Mouse (Mus musculus): ENCODE results near the gene Syvn1. TPM values are rescaled to one million over a fixed set of nuclear protein-coding genes. Genes with fewer than 3 reads are reported as not detected.
A peak's percentile ranks its signal among the peaks of the same experiment; 100 is the strongest.
"Not testable (repeated sequence)": the region's sequence is repeated elsewhere in the genome, so short reads cannot be mapped to it uniquely, and the experiment has no call there.

Syvn1 gene
- polyA plus RNA-seq, 1 experiment from 2014 or later, result 30.8 TPM

- H3K4me1 ChIP-seq, result peaks cover 3% of the 10 kb centered on the region; the same call in 1 of the 2 replicates
- H3K36me3 ChIP-seq (replicated peaks), result no peaks in the 10 kb centered on the region
- no peak overlapping the region for H3K4me3 ChIP-seq
- no peak overlapping the region for H3K27ac ChIP-seq
- no peak for DNase-seq (ENCODE audit: extremely low spot score, low spot score)
- H3K9me3 ChIP-seq, result no peaks in the 10 kb centered on the region
- WGBS, result 68% methylated on average over 8 of the region's 8 CpGs
- peaks cover 3% of the 10 kb centered on the region; the same call in 1 of the 2 replicates for H3K27me3 ChIP-seq (ENCODE audit: poor library complexity, severe bottlenecking)
Observed at GRCm38 (mm10) chr19:6023059-6023458, 23.3 kb upstream of the Syvn1 start.

DNA sequence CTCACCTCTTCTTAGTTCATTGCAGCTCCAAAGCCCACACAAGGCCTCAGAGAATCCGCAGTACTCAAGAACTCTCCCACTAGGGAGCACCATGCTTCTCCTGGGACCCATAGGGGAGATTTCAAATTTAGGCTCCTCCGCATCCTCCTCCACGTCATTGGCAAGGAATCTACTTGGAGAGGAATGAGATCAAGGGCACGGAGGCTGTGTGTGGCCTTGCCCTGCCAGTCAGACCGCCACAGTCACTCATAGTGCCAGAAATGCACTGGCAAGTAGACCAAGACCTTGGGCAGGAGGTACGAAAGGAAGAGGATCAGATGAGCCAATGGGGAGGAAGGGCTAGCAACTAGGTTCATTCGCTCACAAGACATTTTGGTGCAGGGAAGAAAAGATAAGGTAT, 22.4 kb upstream of the Syvn1 start:
- DNase-seq (ENCODE audit: extremely low spot score, low spot score), result no peak
- H3K36me3 ChIP-seq (replicated peaks), result no peaks in the 10 kb centered on the region
- H3K4me3 ChIP-seq, result no peak overlapping the region
- peaks cover 3% of the 10 kb centered on the region; the same call in 1 of the 2 replicates for H3K27me3 ChIP-seq (ENCODE audit: poor library complexity, severe bottlenecking)
- no peaks in the 10 kb centered on the region for H3K9me3 ChIP-seq
- peaks cover 3% of the 10 kb centered on the region; the same call in 1 of the 2 replicates for H3K4me1 ChIP-seq
- 86% methylated on average over 7 of the region's 7 CpGs for WGBS
- no peak overlapping the region for H3K27ac ChIP-seq

- Histone ChIP-seq H3K36me3 (replicated peaks) (no peaks in the 10 kb centered on the region), H3K27ac (no peak overlapping the region), H3K4me1 (no peaks in the 10 kb centered on the region), H3K4me3 (no peak overlapping the region), H3K9me3 (no peaks in the 10 kb centered on the region), H3K27me3 (ENCODE audit: poor library complexity, severe bottlenecking) (no peaks in the 10 kb centered on the region)
- no peak for DNase-seq (ENCODE audit: extremely low spot score, low spot score)
- 87% methylated on average over 6 of the region's 6 CpGs for WGBS
Observed at GRCm38 (mm10) chr19:6028991-6029390, 17.4 kb upstream of the Syvn1 start.

DNA sequence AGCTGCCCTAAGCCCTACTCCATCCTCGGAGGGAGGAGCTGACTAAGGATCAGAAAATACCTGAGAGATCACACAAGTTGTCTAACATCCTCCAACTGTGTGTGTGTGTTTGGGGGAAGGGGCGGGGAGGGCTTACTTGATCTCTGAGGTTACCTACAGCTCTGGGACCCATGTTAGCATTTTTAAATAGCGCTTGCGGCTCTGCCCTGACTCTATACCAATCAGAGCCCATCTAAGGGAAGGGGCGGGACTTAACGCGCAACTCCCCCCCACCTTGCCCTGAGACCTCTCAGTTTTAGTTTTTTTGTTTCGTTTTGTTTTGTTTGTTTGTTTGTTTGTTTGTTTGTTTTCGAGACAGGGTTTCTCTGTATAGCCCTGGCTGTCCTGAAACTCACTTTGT, 16.9 kb upstream of the Syvn1 start:
- 81% methylated on average over 9 of the region's 9 CpGs for WGBS
- no peak overlapping the region for H3K27ac ChIP-seq
- no peak for DNase-seq (ENCODE audit: extremely low spot score, low spot score)
- no peaks in the 10 kb centered on the region for H3K4me1 ChIP-seq
- no peaks in the 10 kb centered on the region for H3K27me3 ChIP-seq (ENCODE audit: poor library complexity, severe bottlenecking)
- H3K4me3 ChIP-seq, result no peak overlapping the region
- no peaks in the 10 kb centered on the region for H3K9me3 ChIP-seq
- H3K36me3 ChIP-seq (replicated peaks), result no peaks in the 10 kb centered on the region

DNA sequence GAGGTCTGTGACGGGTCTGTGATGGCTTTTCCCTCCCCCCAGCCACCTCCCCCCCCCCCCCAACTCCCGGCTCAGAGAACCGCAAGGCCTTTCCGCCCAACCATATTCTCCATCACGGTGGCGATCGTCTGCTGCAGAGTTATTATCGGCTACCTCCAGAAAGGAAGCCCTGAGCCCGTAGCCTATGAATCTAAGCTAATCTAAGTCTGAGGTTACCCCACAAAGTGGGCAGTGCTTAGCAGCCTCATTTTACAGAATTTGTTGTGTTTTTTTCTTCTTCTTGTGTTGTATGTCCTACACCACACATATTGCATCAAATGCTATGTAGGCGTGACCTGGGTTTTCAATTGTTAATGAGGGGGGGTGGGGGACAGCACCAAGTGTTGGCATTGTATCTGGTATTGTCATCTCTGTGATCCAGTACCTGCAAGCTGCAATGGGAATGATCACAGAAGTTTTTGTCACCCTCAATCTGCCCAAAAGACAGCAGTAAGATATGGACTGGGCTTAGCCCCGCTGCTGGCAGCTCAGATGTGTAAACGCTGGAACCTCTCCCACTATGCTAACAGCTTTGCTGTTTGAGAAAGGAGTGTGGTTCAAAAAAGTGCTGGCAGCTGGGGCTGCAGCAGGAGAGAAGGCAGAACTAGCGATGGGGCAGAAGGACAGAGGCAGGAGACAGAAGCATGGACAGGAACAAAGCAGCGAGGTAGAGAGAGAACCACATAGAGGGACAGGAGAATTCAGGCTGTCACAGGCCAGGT, 15.7 kb upstream of the Syvn1 start:
- no peaks in the 10 kb centered on the region for H3K4me1 ChIP-seq
- H3K4me3 ChIP-seq, result no peak overlapping the region
- no peak overlapping the region for H3K27ac ChIP-seq
- no peak for DNase-seq (ENCODE audit: extremely low spot score, low spot score)
- no peaks in the 10 kb centered on the region for H3K27me3 ChIP-seq (ENCODE audit: poor library complexity, severe bottlenecking)
- no peaks in the 10 kb centered on the region for H3K9me3 ChIP-seq
- WGBS, result 82% methylated on average over 14 of the region's 14 CpGs
- H3K36me3 ChIP-seq (replicated peaks), result no peaks in the 10 kb centered on the region

DNA sequence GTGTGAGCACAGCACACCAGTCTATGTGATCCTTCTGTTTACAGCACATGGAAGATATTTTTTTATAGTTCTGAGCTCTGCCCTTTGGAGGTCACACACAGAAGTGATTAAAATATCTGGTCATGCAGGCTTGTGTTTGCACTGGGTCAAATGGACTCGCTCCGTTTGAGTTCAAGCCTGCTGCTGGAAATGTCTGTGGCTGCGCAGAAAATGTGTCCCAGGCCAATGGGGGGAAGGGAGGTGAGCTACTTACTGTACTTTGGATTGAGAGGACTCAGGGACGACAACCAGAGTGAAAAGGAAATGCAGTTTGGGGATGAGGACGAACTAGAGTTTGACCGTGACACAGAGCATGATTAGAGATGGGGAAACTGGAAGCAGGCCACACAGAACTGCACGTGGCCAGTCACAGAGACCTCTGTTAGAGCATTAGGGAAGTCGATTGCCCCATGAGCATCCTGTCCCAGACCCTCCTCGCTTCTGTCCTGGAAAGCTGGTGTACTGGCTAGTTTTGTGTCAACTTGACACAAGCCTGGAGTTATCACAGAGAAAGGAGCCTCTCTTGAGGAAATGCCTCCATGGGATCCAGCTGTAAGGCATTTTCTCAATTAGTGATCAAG, 10.3 kb upstream of the Syvn1 start:
- H3K4me3 ChIP-seq, result no peak overlapping the region
- no peaks in the 10 kb centered on the region for H3K4me1 ChIP-seq
- H3K36me3 ChIP-seq (replicated peaks), result no peaks in the 10 kb centered on the region
- no peak overlapping the region for H3K27ac ChIP-seq
- no peaks in the 10 kb centered on the region for H3K27me3 ChIP-seq (ENCODE audit: poor library complexity, severe bottlenecking)
- H3K9me3 ChIP-seq, result no peaks in the 10 kb centered on the region
- WGBS, result 76% methylated on average over 9 of the region's 9 CpGs
- DNase-seq (ENCODE audit: extremely low spot score, low spot score), result no peak

DNA sequence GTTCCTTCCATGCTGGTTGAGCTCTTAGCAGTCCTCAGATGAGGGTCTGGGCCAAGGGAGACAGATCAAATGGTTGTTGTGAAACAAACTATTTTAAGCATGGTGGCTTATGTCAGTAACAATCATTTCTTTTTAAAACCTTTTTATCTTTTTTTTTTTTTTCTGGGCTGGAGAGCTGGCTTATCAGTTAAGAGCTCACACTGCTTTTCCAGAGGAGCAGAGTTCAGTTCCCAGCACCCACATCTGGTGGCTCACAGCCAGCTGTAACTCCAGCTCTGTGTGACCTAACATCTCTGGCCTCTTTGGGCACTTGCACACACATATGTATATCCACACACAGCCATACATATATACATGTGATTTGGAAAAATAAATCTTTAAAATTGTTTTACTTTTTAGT, 8.7 kb upstream of the Syvn1 start:
- H3K27me3 ChIP-seq (ENCODE audit: poor library complexity, severe bottlenecking), result no peaks in the 10 kb centered on the region
- H3K9me3 ChIP-seq, result no peaks in the 10 kb centered on the region
- H3K4me3 ChIP-seq, result no peak overlapping the region
- 0 out of 2 replicates have a peak, but pooled peaks cover 2% of the 10 kb centered on the region for H3K36me3 ChIP-seq (replicated peaks)
- no peak overlapping the region for H3K27ac ChIP-seq
- DNase-seq (ENCODE audit: extremely low spot score, low spot score), result no peak
- peaks cover 7% of the 10 kb centered on the region; the same call in 1 of the 2 replicates for H3K4me1 ChIP-seq

- Histone ChIP-seq H3K4me3 (no peak overlapping the region), H3K9me3 (no peaks in the 10 kb centered on the region), H3K27me3 (ENCODE audit: poor library complexity, severe bottlenecking) (no peaks in the 10 kb centered on the region), H3K36me3 (replicated peaks) (0 out of 2 replicates have a peak, but pooled peaks cover 3% of the 10 kb centered on the region), H3K4me1 (peaks cover 7% of the 10 kb centered on the region; the same call in 1 of the 2 replicates), H3K27ac (no peak overlapping the region)
- WGBS, result 82% methylated on average over 7 of the region's 7 CpGs
- no peak for DNase-seq (ENCODE audit: extremely low spot score, low spot score)
Observed at GRCm38 (mm10) chr19:6038326-6038725, 8.1 kb upstream of the Syvn1 start.

DNA sequence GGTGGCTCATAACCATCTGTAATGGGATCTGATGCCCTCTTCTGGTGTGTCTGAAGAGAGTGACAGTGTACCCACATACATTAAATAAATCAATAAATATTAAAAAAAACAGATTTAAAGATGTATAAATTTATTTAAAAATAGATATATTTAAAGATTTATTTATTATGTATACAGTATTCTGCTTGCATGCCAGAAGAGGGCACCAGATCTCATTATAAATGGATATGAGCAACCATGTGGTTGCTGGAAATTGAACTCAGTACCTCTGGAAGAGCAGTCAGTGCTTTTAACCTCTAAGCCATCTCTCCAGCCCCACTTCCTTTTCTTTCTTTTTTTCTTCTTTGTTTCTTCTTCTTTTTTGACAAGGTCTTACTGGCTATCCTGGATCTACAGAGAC, 6.4 kb upstream of the Syvn1 start:
- Histone ChIP-seq H3K9me3 (no peaks in the 10 kb centered on the region), H3K36me3 (replicated peaks) (peaks cover 8% of the 10 kb centered on the region; the same call in 1 of the 2 replicates), H3K4me1 (peaks cover 7% of the 10 kb centered on the region), H3K27me3 (ENCODE audit: poor library complexity, severe bottlenecking) (no peaks in the 10 kb centered on the region), H3K27ac (no peak overlapping the region), H3K4me3 (no peak overlapping the region)
- DNase-seq (ENCODE audit: extremely low spot score, low spot score), result no peak

DNA sequence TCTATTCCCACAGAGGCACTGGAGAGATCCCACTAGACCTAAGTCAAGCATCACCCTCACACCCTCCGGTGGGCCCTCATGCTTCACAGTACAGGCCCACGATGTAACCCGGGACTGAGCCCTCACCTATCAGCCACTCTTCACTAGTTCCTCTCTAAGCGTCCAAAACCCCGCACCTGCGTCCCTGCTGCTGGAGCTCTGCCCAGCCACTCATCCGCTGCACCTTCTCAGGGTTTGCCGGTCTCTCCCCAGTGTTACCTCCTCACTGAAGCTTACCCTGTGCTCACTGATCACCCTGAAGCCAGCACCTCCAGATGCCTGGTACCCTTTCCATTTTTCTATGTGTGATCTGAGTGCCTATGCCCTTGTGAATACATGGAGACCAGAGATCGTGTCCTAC, 4.1 kb upstream of the Syvn1 start:
- H3K9me3 ChIP-seq, result no peaks in the 10 kb centered on the region
- H3K27ac ChIP-seq, result 0 out of 2 replicates have a peak overlapping the region, but pooled peaks have one; percentile 11
- no peak for DNase-seq (ENCODE audit: extremely low spot score, low spot score)
- peaks cover 8% of the 10 kb centered on the region; the same call in 1 of the 2 replicates for H3K36me3 ChIP-seq (replicated peaks)
- no peaks in the 10 kb centered on the region for H3K27me3 ChIP-seq (ENCODE audit: poor library complexity, severe bottlenecking)
- 82% methylated on average over 9 of the region's 9 CpGs for WGBS
- H3K4me1 ChIP-seq, result peaks cover 19% of the 10 kb centered on the region
- no peak overlapping the region for H3K4me3 ChIP-seq

DNA sequence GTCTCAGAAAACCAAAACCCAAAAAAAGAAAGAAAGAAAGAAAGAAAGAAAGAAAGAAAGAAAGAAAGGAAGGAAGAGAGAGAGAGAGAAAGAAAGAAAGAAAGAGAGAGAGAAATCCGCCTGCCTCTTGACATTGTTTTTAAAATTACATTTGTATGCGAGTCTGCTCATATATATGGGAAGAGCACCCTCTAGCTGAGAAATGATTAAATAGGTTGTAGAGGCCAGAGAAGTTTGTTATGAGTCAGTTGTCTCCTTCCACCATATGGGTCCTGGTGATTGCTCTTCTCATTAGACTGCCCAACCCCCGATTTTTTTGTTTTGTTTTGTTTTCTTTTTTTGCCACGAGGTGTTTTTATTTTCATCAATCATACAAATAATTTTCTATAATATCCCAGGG, 2.3 kb upstream of the Syvn1 start:
- Histone ChIP-seq H3K4me1 (peaks cover 35% of the 10 kb centered on the region), H3K36me3 (replicated peaks) (peaks cover 22% of the 10 kb centered on the region)
- not testable (repeated sequence) for DNase-seq (ENCODE audit: extremely low spot score, low spot score); H3K27me3 ChIP-seq (ENCODE audit: poor library complexity, severe bottlenecking); H3K4me3 ChIP-seq; H3K9me3 ChIP-seq; H3K27ac ChIP-seq
- 82% methylated on average over 4 of the region's 4 CpGs for WGBS

DNA sequence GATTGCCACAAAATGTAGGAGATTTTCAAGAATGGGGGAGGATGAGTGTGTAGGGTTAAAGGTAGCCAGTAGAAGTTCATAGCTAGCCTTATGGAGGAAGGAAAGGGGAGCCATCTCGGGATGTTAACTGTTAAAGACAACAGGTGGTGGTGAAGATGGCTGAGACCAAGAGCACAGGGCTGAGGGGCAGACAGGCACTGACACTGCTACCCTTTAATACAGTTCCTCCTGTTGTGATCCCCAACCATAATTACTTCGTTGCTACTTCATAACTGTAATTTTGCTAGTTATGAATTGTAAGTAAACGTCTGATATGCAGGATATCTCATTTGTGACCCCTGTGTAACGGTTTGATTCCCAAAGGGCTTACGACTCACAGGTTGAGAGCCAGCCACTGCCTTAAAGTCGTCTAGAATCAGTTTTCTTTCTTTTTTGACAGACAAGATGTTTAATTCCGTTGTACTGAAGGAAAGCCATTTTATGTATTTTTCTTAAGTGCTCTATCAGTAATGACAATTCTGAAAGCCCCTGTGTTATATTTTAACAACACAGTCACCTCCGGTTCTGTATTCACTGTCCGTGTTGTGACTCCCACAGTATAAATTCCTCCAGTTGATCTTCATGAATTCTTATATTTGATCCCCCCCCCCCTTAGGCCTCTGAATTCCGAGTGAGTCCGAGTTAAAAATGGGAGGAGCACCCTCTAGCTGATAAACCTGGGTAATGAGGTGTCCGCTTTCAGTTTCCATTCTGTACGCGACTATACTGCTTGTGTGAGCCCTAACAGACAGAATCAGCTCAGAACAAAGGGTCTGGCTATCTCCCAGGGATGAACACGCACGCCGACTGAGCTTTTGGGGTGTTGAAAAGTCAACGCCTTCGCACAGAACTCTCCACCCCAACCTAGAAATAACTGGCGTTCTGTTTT, 746 bp upstream of the Syvn1 start:
- no peaks in the 10 kb centered on the region for H3K9me3 ChIP-seq
- H3K27ac ChIP-seq, result peak overlapping the region; percentile 99
- peaks cover 38% of the 10 kb centered on the region for H3K36me3 ChIP-seq (replicated peaks)
- no peak for DNase-seq (ENCODE audit: extremely low spot score, low spot score)
- H3K27me3 ChIP-seq (ENCODE audit: poor library complexity, severe bottlenecking), result no peaks in the 10 kb centered on the region
- peak overlapping the region; percentile 97 for H3K4me3 ChIP-seq
- peaks cover 35% of the 10 kb centered on the region for H3K4me1 ChIP-seq
- WGBS, result 23% methylated on average over 20 of the region's 20 CpGs

Data from forebrain, embryonic 10.5 days (tissue).